Mouse (Mus musculus) layer of hippocampus, adult 9-11 months (tissue): Measurements from ENCODE around the gene Pomp.
A peak's percentile ranks its signal among the peaks of the same experiment; 100 is the strongest.

Source experiments
- DNase-seq: peaks from one replicate; pipeline ENCODE4 v3.0.0; 2022

Pomp gene

GRCm38 (mm10) chr5:147860449-147861261 lies at the start of gene Pomp:
Gene Pomp (plus strand): TSS chr5:147860461.
- DNase-seq: peak; percentile 93

GRCm38 (mm10) chr5:147812255-147813040 lies 47.8 kb upstream of the Pomp start:
- no peak for DNase-seq

GRCm38 (mm10) chr5:147814971-147815370 lies 45.3 kb upstream of the Pomp start:
- no peak for DNase-seq

- no peak for DNase-seq
Observed at GRCm38 (mm10) chr5:147815592-147815991, 44.7 kb upstream of the Pomp start.

- DNase-seq: no peak
Observed at GRCm38 (mm10) chr5:147816465-147816864, 43.8 kb upstream of the Pomp start.

GRCm38 (mm10) chr5:147817747-147818496 lies 42.3 kb upstream of the Pomp start:
- no peak for DNase-seq

GRCm38 (mm10) chr5:147818866-147819265 lies 41.4 kb upstream of the Pomp start:
- no peak for DNase-seq

GRCm38 (mm10) chr5:147819895-147820294 lies 40.4 kb upstream of the Pomp start:
- DNase-seq: no peak

- no peak for DNase-seq
Observed at GRCm38 (mm10) chr5:147824021-147824605, 36.1 kb upstream of the Pomp start.

- no peak for DNase-seq
Observed at GRCm38 (mm10) chr5:147825375-147825969, 34.8 kb upstream of the Pomp start.

GRCm38 (mm10) chr5:147826091-147826490 lies 34.2 kb upstream of the Pomp start:
- no peak for DNase-seq

- DNase-seq: no peak
Observed at GRCm38 (mm10) chr5:147826546-147826945, 33.7 kb upstream of the Pomp start.

- DNase-seq: no peak
Observed at GRCm38 (mm10) chr5:147828846-147829245, 31.4 kb upstream of the Pomp start.

GRCm38 (mm10) chr5:147832842-147833241 lies 27.4 kb upstream of the Pomp start:
- no peak for DNase-seq

GRCm38 (mm10) chr5:147834841-147835500 lies 25.3 kb upstream of the Pomp start:
- no peak for DNase-seq

- DNase-seq: no peak
Observed at GRCm38 (mm10) chr5:147839418-147839817, 20.8 kb upstream of the Pomp start.

- DNase-seq: no peak
Observed at GRCm38 (mm10) chr5:147843340-147843739, 16.9 kb upstream of the Pomp start.

- DNase-seq: no peak
Observed at GRCm38 (mm10) chr5:147845319-147845718, 14.9 kb upstream of the Pomp start.

- no peak for DNase-seq
Observed at GRCm38 (mm10) chr5:147847361-147847760, 12.9 kb upstream of the Pomp start.

GRCm38 (mm10) chr5:147848164-147848863 lies 11.9 kb upstream of the Pomp start:
- peak; percentile 50 for DNase-seq

- no peak for DNase-seq
Observed at GRCm38 (mm10) chr5:147850194-147850593, 10.1 kb upstream of the Pomp start.
